In the genomic region with DNA sequence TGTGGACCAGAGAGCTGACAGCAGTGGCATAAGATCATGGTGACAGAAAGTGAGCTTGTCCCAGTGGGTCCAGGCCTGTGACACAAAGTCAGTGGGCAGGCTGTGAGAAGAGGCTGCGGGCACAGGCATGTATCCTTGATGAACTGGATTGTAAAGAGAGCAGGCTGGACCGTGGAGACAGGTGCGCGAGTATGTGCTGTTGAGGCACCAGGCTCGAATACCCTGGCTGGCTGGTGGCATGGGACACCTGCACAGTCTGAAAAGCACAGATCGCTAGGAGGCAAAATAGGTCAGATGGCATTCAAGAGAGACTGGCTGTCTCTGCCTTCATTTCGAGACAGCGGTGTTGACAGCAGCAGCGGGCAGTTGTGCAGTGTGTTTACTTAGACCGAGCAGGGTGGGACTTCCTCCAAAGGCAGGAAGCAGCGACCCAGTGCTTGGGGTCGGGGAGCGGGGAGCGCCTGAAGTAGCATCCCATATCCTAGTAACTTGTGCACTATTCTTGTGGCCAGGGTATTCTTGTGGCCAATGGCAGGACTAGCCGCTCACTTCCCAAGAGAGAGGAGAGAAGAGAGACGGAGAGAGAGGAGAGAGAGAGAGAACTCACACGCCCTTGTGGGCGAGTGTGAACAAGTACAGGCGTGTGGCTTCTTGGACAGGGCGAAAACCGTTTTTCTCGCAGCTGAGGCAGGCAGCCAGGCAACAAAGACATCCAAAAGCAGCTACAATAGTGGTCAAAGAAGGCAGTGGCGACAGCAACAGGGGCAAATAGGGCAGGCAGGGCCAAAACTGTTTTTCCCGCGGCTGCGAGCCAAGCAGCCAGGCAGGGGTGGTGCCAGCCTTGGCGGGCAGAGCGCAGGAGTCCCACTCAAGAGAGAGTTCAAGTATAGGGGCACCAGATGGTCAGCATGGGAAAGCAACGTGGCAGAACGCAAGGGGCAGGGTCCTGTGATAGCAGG, we compare ENCODE assay signal across 8 mouse cellular contexts. TPM values are rescaled to one million over a fixed set of nuclear protein-coding genes. Genes with fewer than 3 reads are reported as not detected.
DNase-seq lines count a peak whose midpoint lies in the region; ATAC-seq and TF ChIP-seq lines count a peak whose summit lies in the region.

No protein-coding gene starts in this region.

- no peak overlapping the region for H3K27ac ChIP-seq in embryonic facial prominence, embryonic 12.5 days
- peak overlapping the region; percentile 56 for H3K27ac ChIP-seq in heart, embryonic 15.5 days
- no peak overlapping the region for H3K27ac ChIP-seq in kidney, embryonic 16.5 days (ENCODE audit: low read length)
- H3K27ac ChIP-seq in liver, embryonic 14.5 days: peak overlapping the region; percentile 31
- H3K27ac ChIP-seq in testis, adult 2 months (ENCODE audit: control insufficient read depth, insufficient read depth, low read depth, low read length): no peak overlapping the region

- peak; percentile 75; the same call in 1 of the 2 replicates for ATAC-seq in embryonic facial prominence, embryonic 12.5 days (ENCODE audit: insufficient number of reproducible peaks, insufficient read depth, low FRiP score, low TSS enrichment)
- ATAC-seq in heart, embryonic 15.5 days (replicated peaks; ENCODE audit: insufficient number of reproducible peaks, insufficient read depth, low FRiP score, low read depth): peak; percentile 79
- peak; percentile 89 for ATAC-seq in kidney, embryonic 16.5 days (ENCODE audit: low FRiP score, low TSS enrichment)
- ATAC-seq in liver, embryonic 14.5 days (ENCODE audit: insufficient read depth): peak; percentile 82

- H3K9ac ChIP-seq in embryonic facial prominence, embryonic 12.5 days: peak overlapping the region; percentile 65
- H3K9ac ChIP-seq in heart, embryonic 15.5 days: peak overlapping the region; percentile 67
- peak overlapping the region; percentile 74 for H3K9ac ChIP-seq in kidney, embryonic 16.5 days (replicated peaks; ENCODE audit: low read length)
- peak overlapping the region; percentile 85 for H3K9ac ChIP-seq in liver, embryonic 14.5 days (replicated peaks)

- no peaks in the 10 kb centered on the region; the same call in 1 of the 2 replicates for H3K4me1 ChIP-seq in embryonic facial prominence, embryonic 12.5 days
- peaks cover 3% of the 10 kb centered on the region for H3K4me1 ChIP-seq in heart, embryonic 15.5 days (replicated peaks)
- 0 out of 2 replicates have a peak, but pooled peaks cover 10% of the 10 kb centered on the region for H3K4me1 ChIP-seq in kidney, embryonic 16.5 days (ENCODE audit: insufficient read depth, low read length)
- peaks cover 0 to 7% of the 10 kb centered on the region in 2 experiments; a peak in 3 of 4 replicates for H3K4me1 ChIP-seq in liver, embryonic 14.5 days (replicated peaks; ENCODE audit: control insufficient read depth in 2 of 2, insufficient read depth in 2 of 2, low read length in 1 of 2)
- peaks cover 3% of the 10 kb centered on the region; the same call in 1 of the 2 replicates for H3K4me1 ChIP-seq in testis, adult 2 months (ENCODE audit: control insufficient read depth, insufficient read depth, low read length)

- no peak for TF ChIP-seq EP300 in liver, embryonic 14.5 days (IDR thresholded peaks at IDR 0.05; ENCODE audit: low read depth)

- TF ChIP-seq POLR2A in testis, adult 2 months (IDR thresholded peaks at IDR 0.05; ENCODE audit: control insufficient read depth, low read depth, low read length): no peak

- no peaks in the 10 kb centered on the region for H3K27me3 ChIP-seq in embryonic facial prominence, embryonic 12.5 days
- H3K27me3 ChIP-seq in heart, embryonic 15.5 days: no peaks in the 10 kb centered on the region
- no peaks in the 10 kb centered on the region for H3K27me3 ChIP-seq in kidney, embryonic 16.5 days (ENCODE audit: insufficient read depth, low read length)
- no peaks in the 10 kb centered on the region for H3K27me3 ChIP-seq in liver, embryonic 14.5 days (ENCODE audit: control insufficient read depth, insufficient read depth, low read length)
- H3K27me3 ChIP-seq in testis, adult 2 months (ENCODE audit: control insufficient read depth, insufficient read depth, low read length): no peaks in the 10 kb centered on the region

- no peak for TF ChIP-seq CTCF in liver, embryonic 14.5 days (IDR thresholded peaks at IDR 0.05; ENCODE audit: low read depth)
- no peak for TF ChIP-seq CTCF in testis, adult 2 months (IDR thresholded peaks at IDR 0.05; ENCODE audit: control insufficient read depth, insufficient read depth, insufficient replicate concordance, low read depth, low read length)

- peak overlapping the region; percentile 42 for H3K4me3 ChIP-seq in embryonic facial prominence, embryonic 12.5 days
- peak overlapping the region; percentile 57 for H3K4me3 ChIP-seq in heart, embryonic 15.5 days
- H3K4me3 ChIP-seq in kidney, embryonic 16.5 days (ENCODE audit: low read length): peak overlapping the region; percentile 61
- H3K4me3 ChIP-seq in liver, embryonic 14.5 days (ENCODE audit: insufficient read depth in 1 of 2, low read depth in 2 of 2, low read length in 2 of 2): peak overlapping the region; percentile 69 to 89
- peak overlapping the region; percentile 36 for H3K4me3 ChIP-seq in testis, adult 2 months (ENCODE audit: control insufficient read depth, low read depth, low read length)

- WGBS in embryonic facial prominence, embryonic 12.5 days: 7% methylated on average over 30 of the region's 30 CpGs
- 4% methylated on average over 30 of the region's 30 CpGs for WGBS in heart, embryonic 15.5 days
- WGBS in kidney, embryonic 16.5 days: 9% methylated on average over 30 of the region's 30 CpGs
- 9% methylated on average over 30 of the region's 30 CpGs for WGBS in liver, embryonic 14.5 days (ENCODE audit: insufficient replicate concordance)

- no peaks in the 10 kb centered on the region for H3K36me3 ChIP-seq in embryonic facial prominence, embryonic 12.5 days
- H3K36me3 ChIP-seq in heart, embryonic 15.5 days: no peaks in the 10 kb centered on the region
- H3K36me3 ChIP-seq in kidney, embryonic 16.5 days (ENCODE audit: insufficient read depth, low read length): no peaks in the 10 kb centered on the region
- no peaks in the 10 kb centered on the region for H3K36me3 ChIP-seq in liver, embryonic 14.5 days (replicated peaks; ENCODE audit: control insufficient read depth, insufficient read depth, low read depth)
- H3K36me3 ChIP-seq in testis, adult 2 months (ENCODE audit: control insufficient read depth, insufficient read depth, low read length): no peaks in the 10 kb centered on the region

- peak; percentile 11 for DNase-seq in ovary, adult 18-20 months (ENCODE audit: low spot score)
- DNase-seq in ovary, postnatal 10 days (ENCODE audit: low spot score): no peak
- DNase-seq in liver, embryonic 14.5 days (ENCODE audit: low read depth in 3 of 3, low spot score in 3 of 3): no peak
- peak; percentile 51 for DNase-seq in naive thymus-derived CD4-positive, alpha-beta T cell, adult 2 months (ENCODE audit: low read depth)

- H3K4me2 ChIP-seq in embryonic facial prominence, embryonic 12.5 days (replicated peaks): peak overlapping the region; percentile 83
- peak overlapping the region; percentile 86 for H3K4me2 ChIP-seq in heart, embryonic 15.5 days
- peak overlapping the region; percentile 93 for H3K4me2 ChIP-seq in kidney, embryonic 16.5 days (replicated peaks; ENCODE audit: low read depth, low read length)
- peak overlapping the region; percentile 89 for H3K4me2 ChIP-seq in liver, embryonic 14.5 days (ENCODE audit: low read depth)

- H3K9me3 ChIP-seq in embryonic facial prominence, embryonic 12.5 days: no peaks in the 10 kb centered on the region
- no peaks in the 10 kb centered on the region for H3K9me3 ChIP-seq in heart, embryonic 15.5 days (replicated peaks)
- no peaks in the 10 kb centered on the region for H3K9me3 ChIP-seq in kidney, embryonic 16.5 days (ENCODE audit: low read length)
- H3K9me3 ChIP-seq in liver, embryonic 14.5 days (ENCODE audit: control insufficient read depth, low read length): no peaks in the 10 kb centered on the region

RNA-seq across cellular contexts. Expression of a gene that starts 14.4 kb away (rescaled TPM):
- polyA plus RNA-seq in embryonic facial prominence, embryonic 12.5 days (2016; fragmentation: Nextera tagmentation; extraction: Ambion mirVana): 0.90 and 1.1 TPM in 2 replicates
- 0.21 and 0.27 TPM in 2 replicates for polyA plus RNA-seq in heart, embryonic 15.5 days (2015; fragmentation: Nextera tagmentation; extraction: Ambion mirVana)
- polyA plus RNA-seq in kidney, embryonic 16.5 days (2015; fragmentation: Nextera tagmentation; extraction: Ambion mirVana): 3.4 and 3.5 TPM in 2 replicates
- polyA plus RNA-seq in liver, embryonic 14.5 days (2012; rRNA removed): 7.0 and 9.3 TPM in 2 replicates
- polyA plus RNA-seq in liver, embryonic 14.5 days (2014; fragmentation: Nextera tagmentation; extraction: Ambion mirVana): 21.6 and 28.5 TPM in 2 replicates
- polyA plus RNA-seq in testis, adult 2 months (2012; rRNA removed): 0.75 and 0.84 TPM in 2 replicates

RNA-seq across cellular contexts. Expression of a gene that starts 18.6 kb away (rescaled TPM):
- 70.2 and 73.5 TPM in 2 replicates for polyA plus RNA-seq in embryonic facial prominence, embryonic 12.5 days (2016; fragmentation: Nextera tagmentation; extraction: Ambion mirVana)
- 29.6 and 37.8 TPM in 2 replicates for polyA plus RNA-seq in heart, embryonic 15.5 days (2015; fragmentation: Nextera tagmentation; extraction: Ambion mirVana)
- 81.7 and 86.3 TPM in 2 replicates for polyA plus RNA-seq in kidney, embryonic 16.5 days (2015; fragmentation: Nextera tagmentation; extraction: Ambion mirVana)
- polyA plus RNA-seq in liver, embryonic 14.5 days (2012; rRNA removed): 15.2 and 21.1 TPM in 2 replicates
- polyA plus RNA-seq in liver, embryonic 14.5 days (2014; fragmentation: Nextera tagmentation; extraction: Ambion mirVana): 38.2 and 41.4 TPM in 2 replicates
- polyA plus RNA-seq in testis, adult 2 months (2012; rRNA removed): 15.3 and 18.8 TPM in 2 replicates

RNA-seq across cellular contexts. Expression of a gene that starts 18.6 kb away (rescaled TPM):
- polyA plus RNA-seq in embryonic facial prominence, embryonic 12.5 days (2016; fragmentation: Nextera tagmentation; extraction: Ambion mirVana): 8.5 and 10.6 TPM in 2 replicates
- polyA plus RNA-seq in heart, embryonic 15.5 days (2015; fragmentation: Nextera tagmentation; extraction: Ambion mirVana): 8.0 and 8.2 TPM in 2 replicates
- polyA plus RNA-seq in kidney, embryonic 16.5 days (2015; fragmentation: Nextera tagmentation; extraction: Ambion mirVana): 13.0 and 14.0 TPM in 2 replicates
- 0.80 and 1.7 TPM in 2 replicates for polyA plus RNA-seq in liver, embryonic 14.5 days (2012; rRNA removed)
- polyA plus RNA-seq in liver, embryonic 14.5 days (2014; fragmentation: Nextera tagmentation; extraction: Ambion mirVana): 3.5 and 3.8 TPM in 2 replicates
- 2.7 and 4.1 TPM in 2 replicates for polyA plus RNA-seq in testis, adult 2 months (2012; rRNA removed)

Comparison
In these comparisons a context has a peak if more than half of its experiments do, and no peak if none do; other contexts are left out.
1. DNase-seq: peak in ovary, adult 18-20 months (single experiment) and naive thymus-derived CD4-positive, alpha-beta T cell, adult 2 months (single experiment); none in ovary, postnatal 10 days (single experiment) and liver, embryonic 14.5 days (0 of 3).
2. H3K27ac ChIP-seq: peak in heart, embryonic 15.5 days (single experiment) and liver, embryonic 14.5 days (single experiment); none in embryonic facial prominence, embryonic 12.5 days (single experiment), kidney, embryonic 16.5 days (single experiment) and testis, adult 2 months (single experiment).
3. Peak in every context shown above with its lines, with median percentiles within 50 percentile points of each other: ATAC-seq, H3K4me2 ChIP-seq, H3K4me3 ChIP-seq and H3K9ac ChIP-seq.